Mouse (Mus musculus) WW6 (cell line): Measurements from ENCODE around the gene AI182371.

ENCODE experiments used
- DNase-seq: peaks from one replicate; pipeline ENCODE4 v3.0.0-alpha.2; 2013; ENCODE audit warnings: low read depth, low spot score

AI182371 gene

GRCm38 (mm10) chr2:35101443-35101842, at the start of gene AI182371:
AI182371 (minus strand) TSS chr2:35101543.
- DNase-seq = no peak

GRCm38 (mm10) chr2:35148806-35149205, 47.5 kb upstream of the AI182371 start:
- no peak for DNase-seq

- no peak for DNase-seq
Measured at GRCm38 (mm10) chr2:35141673-35142072, 40.3 kb upstream of the AI182371 start.

GRCm38 (mm10) chr2:35138576-35138975, 37.2 kb upstream of the AI182371 start:
- DNase-seq = no peak

- DNase-seq = no peak
Measured at GRCm38 (mm10) chr2:35133891-35134290, 32.5 kb upstream of the AI182371 start.

- no peak for DNase-seq
Measured at GRCm38 (mm10) chr2:35132662-35133055, 31.3 kb upstream of the AI182371 start.

GRCm38 (mm10) chr2:35131991-35132661, 30.8 kb upstream of the AI182371 start:
- peak; percentile 82 for DNase-seq

GRCm38 (mm10) chr2:35131491-35131890, 30.1 kb upstream of the AI182371 start:
- no peak for DNase-seq

GRCm38 (mm10) chr2:35124716-35125115, 23.4 kb upstream of the AI182371 start:
- no peak for DNase-seq

- DNase-seq = no peak
Measured at GRCm38 (mm10) chr2:35110521-35110920, 9.2 kb upstream of the AI182371 start.

- no peak for DNase-seq
Measured at GRCm38 (mm10) chr2:35109924-35110304, 8.6 kb upstream of the AI182371 start.

- DNase-seq = peak; percentile 69
Measured at GRCm38 (mm10) chr2:35109141-35109923, 8.0 kb upstream of the AI182371 start, which contains the start of gene Cntrl. Cntrl (plus strand) TSS chr2:35109492.

- peak; percentile 26 for DNase-seq
Measured at GRCm38 (mm10) chr2:35108712-35109111, 7.4 kb upstream of the AI182371 start.

- peak; percentile 31 for DNase-seq
Measured at GRCm38 (mm10) chr2:35107984-35108635, 6.8 kb upstream of the AI182371 start.

- no peak for DNase-seq
Measured at GRCm38 (mm10) chr2:35104843-35105242, 3.5 kb upstream of the AI182371 start.

- DNase-seq = no peak
Measured at GRCm38 (mm10) chr2:35103558-35103957, 2.2 kb upstream of the AI182371 start.

GRCm38 (mm10) chr2:35102777-35103176, 1.4 kb upstream of the AI182371 start:
- DNase-seq = no peak

GRCm38 (mm10) chr2:35100529-35100928, 814 bp downstream of the AI182371 start:
- DNase-seq = no peak

GRCm38 (mm10) chr2:35087418-35087817, 13.9 kb downstream of the AI182371 start:
- no peak for DNase-seq

- DNase-seq = no peak
Measured at GRCm38 (mm10) chr2:35079166-35079565, 22.2 kb downstream of the AI182371 start.

- no peak for DNase-seq
Measured at GRCm38 (mm10) chr2:35074328-35074727, 27.0 kb downstream of the AI182371 start.

GRCm38 (mm10) chr2:35072547-35072946, 28.8 kb downstream of the AI182371 start:
- no peak for DNase-seq
